Mouse (Mus musculus): ENCODE data around the gene Naa11. TPM values are rescaled to one million over a fixed set of nuclear protein-coding genes. Genes with fewer than 3 reads are reported as not detected.

Gene Naa11
- total and polyA plus RNA-seq, 3 experiments, result 0.11 TPM; not detected in 2

GRCm38 (mm10) chr5:97356135-97356534, 36.0 kb downstream of the Naa11 start:
- H3K27me3 ChIP-seq (ENCODE audit: insufficient read depth, low read length), result no peaks in the 10 kb centered on the region
- TF ChIP-seq GATA1 (IDR thresholded peaks at IDR 0.05; ENCODE audit: borderline replicate concordance, low read length) (no peak), POLR2AphosphoS5 (IDR thresholded peaks at IDR 0.05; ENCODE audit: insufficient replicate concordance, low read depth, low read length) (no peak), GATA2 (IDR thresholded peaks at IDR 0.05; ENCODE audit: borderline replicate concordance, low read depth, low read length) (no peak), CTCF (IDR thresholded peaks at IDR 0.05; ENCODE audit: low read depth, low read length) (no peak), TAL1 (conservative IDR thresholded peaks at IDR 0.05; ENCODE audit: low read depth, low read length) (no peak)

GRCm38 (mm10) chr5:97355152-97355551, 37.0 kb downstream of the Naa11 start:
- no peak for TF ChIP-seq CTCF (IDR thresholded peaks at IDR 0.05; ENCODE audit: low read depth, low read length)
- TF ChIP-seq GATA1 (IDR thresholded peaks at IDR 0.05; ENCODE audit: borderline replicate concordance, low read length), result no peak
- TF ChIP-seq TAL1 (conservative IDR thresholded peaks at IDR 0.05; ENCODE audit: low read depth, low read length), result no peak
- no peak for TF ChIP-seq POLR2AphosphoS5 (IDR thresholded peaks at IDR 0.05; ENCODE audit: insufficient replicate concordance, low read depth, low read length)
- TF ChIP-seq GATA2 (IDR thresholded peaks at IDR 0.05; ENCODE audit: borderline replicate concordance, low read depth, low read length), result no peak
- Histone ChIP-seq H3K4me1 (ENCODE audit: insufficient read depth, low read depth, low read length) (no peaks in the 10 kb centered on the region), H3K9me3 (replicated peaks) (no peaks in the 10 kb centered on the region), H3K27me3 (ENCODE audit: insufficient read depth, low read length) (no peaks in the 10 kb centered on the region), H3K4me3 (ENCODE audit: low read depth, low read length) (no peak overlapping the region), H3K36me3 (replicated peaks) (no peaks in the 10 kb centered on the region)
- DNase-seq (ENCODE audit: low spot score) (no peak), ATAC-seq (ENCODE audit: extremely low read depth, insufficient number of reproducible peaks, low FRiP score, poor library complexity, severe bottlenecking) (no peak)

More at GRCm38 (mm10) chr5:97356135-97356534, 36.0 kb downstream of the Naa11 start:
- DNase-seq (ENCODE audit: low spot score) (no peak), ATAC-seq (ENCODE audit: extremely low read depth, insufficient number of reproducible peaks, low FRiP score, poor library complexity, severe bottlenecking) (no peak)
- Histone ChIP-seq H3K4me1 (ENCODE audit: insufficient read depth, low read depth, low read length) (no peaks in the 10 kb centered on the region), H3K4me3 (ENCODE audit: low read depth, low read length) (no peak overlapping the region), H3K36me3 (replicated peaks) (no peaks in the 10 kb centered on the region), H3K9me3 (replicated peaks) (no peaks in the 10 kb centered on the region)

- no peak for TF ChIP-seq POLR2AphosphoS5 (IDR thresholded peaks at IDR 0.05; ENCODE audit: insufficient replicate concordance, low read depth, low read length)
- no peak for TF ChIP-seq TAL1 (conservative IDR thresholded peaks at IDR 0.05; ENCODE audit: low read depth, low read length)
- no peak for TF ChIP-seq GATA1 (IDR thresholded peaks at IDR 0.05; ENCODE audit: borderline replicate concordance, low read length)
- TF ChIP-seq CTCF (IDR thresholded peaks at IDR 0.05; ENCODE audit: low read depth, low read length), result no peak
- TF ChIP-seq GATA2 (IDR thresholded peaks at IDR 0.05; ENCODE audit: borderline replicate concordance, low read depth, low read length), result no peak
- Histone ChIP-seq H3K27me3 (ENCODE audit: insufficient read depth, low read length) (no peaks in the 10 kb centered on the region), H3K36me3 (replicated peaks) (no peaks in the 10 kb centered on the region), H3K4me3 (ENCODE audit: low read depth, low read length) (no peak overlapping the region), H3K4me1 (ENCODE audit: insufficient read depth, low read depth, low read length) (no peaks in the 10 kb centered on the region), H3K9me3 (replicated peaks) (no peaks in the 10 kb centered on the region)
- no peak for ATAC-seq (ENCODE audit: extremely low read depth, insufficient number of reproducible peaks, low FRiP score, poor library complexity, severe bottlenecking)
- DNase-seq (ENCODE audit: low spot score), result no peak
Observed at GRCm38 (mm10) chr5:97348760-97349159, 43.4 kb downstream of the Naa11 start.

- Histone ChIP-seq H3K27me3 (ENCODE audit: insufficient read depth, low read length) (no peaks in the 10 kb centered on the region), H3K36me3 (replicated peaks) (no peaks in the 10 kb centered on the region), H3K4me1 (ENCODE audit: insufficient read depth, low read depth, low read length) (no peaks in the 10 kb centered on the region), H3K9me3 (replicated peaks) (no peaks in the 10 kb centered on the region), H3K4me3 (ENCODE audit: low read depth, low read length) (no peak overlapping the region)
- TF ChIP-seq GATA2 (IDR thresholded peaks at IDR 0.05; ENCODE audit: borderline replicate concordance, low read depth, low read length) (no peak), GATA1 (IDR thresholded peaks at IDR 0.05; ENCODE audit: borderline replicate concordance, low read length) (no peak), POLR2AphosphoS5 (IDR thresholded peaks at IDR 0.05; ENCODE audit: insufficient replicate concordance, low read depth, low read length) (no peak), TAL1 (conservative IDR thresholded peaks at IDR 0.05; ENCODE audit: low read depth, low read length) (no peak), CTCF (IDR thresholded peaks at IDR 0.05; ENCODE audit: low read depth, low read length) (no peak)
- no peak for ATAC-seq (ENCODE audit: extremely low read depth, insufficient number of reproducible peaks, low FRiP score, poor library complexity, severe bottlenecking)
- DNase-seq (ENCODE audit: low spot score), result no peak
Observed at GRCm38 (mm10) chr5:97348310-97348709, 43.9 kb downstream of the Naa11 start.

GRCm38 (mm10) chr5:97345732-97346253, 46.4 kb downstream of the Naa11 start:
- no peak overlapping the region for H3K4me3 ChIP-seq (ENCODE audit: low read depth, low read length)
- H3K9me3 ChIP-seq (replicated peaks), result no peaks in the 10 kb centered on the region
- TF ChIP-seq GATA1 (IDR thresholded peaks at IDR 0.05; ENCODE audit: borderline replicate concordance, low read length) (no peak), GATA2 (IDR thresholded peaks at IDR 0.05; ENCODE audit: borderline replicate concordance, low read depth, low read length) (no peak), CTCF (IDR thresholded peaks at IDR 0.05; ENCODE audit: low read depth, low read length) (no peak), POLR2AphosphoS5 (IDR thresholded peaks at IDR 0.05; ENCODE audit: insufficient replicate concordance, low read depth, low read length) (no peak), TAL1 (conservative IDR thresholded peaks at IDR 0.05; ENCODE audit: low read depth, low read length) (no peak)
- DNase-seq (ENCODE audit: low spot score), result no peak
- ATAC-seq (ENCODE audit: extremely low read depth, insufficient number of reproducible peaks, low FRiP score, poor library complexity, severe bottlenecking), result no peak
- H3K4me1 ChIP-seq (ENCODE audit: insufficient read depth, low read depth, low read length), result no peaks in the 10 kb centered on the region
- no peaks in the 10 kb centered on the region for H3K36me3 ChIP-seq (replicated peaks)
- no peaks in the 10 kb centered on the region for H3K27me3 ChIP-seq (ENCODE audit: insufficient read depth, low read length)

- H3K36me3 ChIP-seq (replicated peaks), result no peaks in the 10 kb centered on the region
- no peak for DNase-seq (ENCODE audit: low spot score)
- no peak for TF ChIP-seq CTCF (IDR thresholded peaks at IDR 0.05; ENCODE audit: low read depth, low read length)
- no peak for TF ChIP-seq POLR2AphosphoS5 (IDR thresholded peaks at IDR 0.05; ENCODE audit: insufficient replicate concordance, low read depth, low read length)
- TF ChIP-seq GATA2 (IDR thresholded peaks at IDR 0.05; ENCODE audit: borderline replicate concordance, low read depth, low read length), result no peak
- no peak for TF ChIP-seq GATA1 (IDR thresholded peaks at IDR 0.05; ENCODE audit: borderline replicate concordance, low read length)
- TF ChIP-seq TAL1 (conservative IDR thresholded peaks at IDR 0.05; ENCODE audit: low read depth, low read length), result no peak
- H3K9me3 ChIP-seq (replicated peaks), result no peaks in the 10 kb centered on the region
- H3K4me3 ChIP-seq (ENCODE audit: low read depth, low read length), result no peak overlapping the region
- H3K4me1 ChIP-seq (ENCODE audit: insufficient read depth, low read depth, low read length), result no peaks in the 10 kb centered on the region
- ATAC-seq (ENCODE audit: extremely low read depth, insufficient number of reproducible peaks, low FRiP score, poor library complexity, severe bottlenecking), result no peak
- H3K27me3 ChIP-seq (ENCODE audit: insufficient read depth, low read length), result no peaks in the 10 kb centered on the region
Observed at GRCm38 (mm10) chr5:97345129-97345528, 47.0 kb downstream of the Naa11 start.

Measured in G1E (cell line).